Mouse (Mus musculus): ENCODE measurements around the gene Igfbp3. TPM values are rescaled to one million over a fixed set of nuclear protein-coding genes. Genes with fewer than 3 reads are reported as not detected.

Igfbp3 gene
- polyA plus RNA-seq, 1 experiment, result 55.2 TPM

GRCm38 (mm10) chr11:7214342-7214660 lies 578 bp upstream of the Igfbp3 start:
- Histone ChIP-seq H3K4me3 (replicated peaks; ENCODE audit: extremely low read depth, low read depth, low read length) (no peak overlapping the region), H3K4me1 (ENCODE audit: control insufficient read depth, insufficient read depth, low read length) (peaks cover 2% of the 10 kb centered on the region; the same call in 1 of the 2 replicates)
- no peak for DNase-seq
- under 1% methylated on average over 12 of the region's 12 CpGs for WGBS
- TF ChIP-seq POLR2A (IDR thresholded peaks at IDR 0.05; ENCODE audit: borderline replicate concordance, extremely low read depth, low read depth, low read length) (no peak), CTCF (IDR thresholded peaks at IDR 0.05; ENCODE audit: insufficient read depth, low read length) (no peak)

GRCm38 (mm10) chr11:7213161-7213500 lies 592 bp downstream of the Igfbp3 start:
- WGBS, result 2% methylated on average over 19 of the region's 19 CpGs
- DNase-seq, result no peak
- TF ChIP-seq CTCF (IDR thresholded peaks at IDR 0.05; ENCODE audit: insufficient read depth, low read length) (no peak), POLR2A (IDR thresholded peaks at IDR 0.05; ENCODE audit: borderline replicate concordance, extremely low read depth, low read depth, low read length) (no peak)

GRCm38 (mm10) chr11:7212126-7212798 lies 1.5 kb downstream of the Igfbp3 start:
- H3K4me3 ChIP-seq (replicated peaks; ENCODE audit: extremely low read depth, low read depth, low read length), result peak overlapping the region; percentile 16
- no peak for TF ChIP-seq CTCF (IDR thresholded peaks at IDR 0.05; ENCODE audit: insufficient read depth, low read length)
- TF ChIP-seq POLR2A (IDR thresholded peaks at IDR 0.05; ENCODE audit: borderline replicate concordance, extremely low read depth, low read depth, low read length), result no peak
- peaks cover 2% of the 10 kb centered on the region; the same call in 1 of the 2 replicates for H3K4me1 ChIP-seq (ENCODE audit: control insufficient read depth, insufficient read depth, low read length)
- WGBS, result 29% methylated on average over 17 of the region's 17 CpGs
- DNase-seq, result no peak

More at GRCm38 (mm10) chr11:7213161-7213500, 592 bp downstream of the Igfbp3 start:
- peaks cover 2% of the 10 kb centered on the region; the same call in 1 of the 2 replicates for H3K4me1 ChIP-seq (ENCODE audit: control insufficient read depth, insufficient read depth, low read length)
- peak overlapping the region; percentile 31 for H3K4me3 ChIP-seq (replicated peaks; ENCODE audit: extremely low read depth, low read depth, low read length)

- Histone ChIP-seq H3K4me3 (replicated peaks; ENCODE audit: extremely low read depth, low read depth, low read length) (no peak overlapping the region), H3K4me1 (ENCODE audit: control insufficient read depth, insufficient read depth, low read length) (peaks cover 2% of the 10 kb centered on the region; the same call in 1 of the 2 replicates)
- no peak for DNase-seq
- no peak for TF ChIP-seq POLR2A (IDR thresholded peaks at IDR 0.05; ENCODE audit: borderline replicate concordance, extremely low read depth, low read depth, low read length)
- no peak for TF ChIP-seq CTCF (IDR thresholded peaks at IDR 0.05; ENCODE audit: insufficient read depth, low read length)
- 10% methylated on average over 9 of the region's 9 CpGs for WGBS
Measured at GRCm38 (mm10) chr11:7211211-7211610, 2.5 kb downstream of the Igfbp3 start.

- Histone ChIP-seq H3K4me1 (ENCODE audit: control insufficient read depth, insufficient read depth, low read length) (peaks cover 2% of the 10 kb centered on the region; the same call in 1 of the 2 replicates), H3K4me3 (replicated peaks; ENCODE audit: extremely low read depth, low read depth, low read length) (no peak overlapping the region)
- TF ChIP-seq POLR2A (IDR thresholded peaks at IDR 0.05; ENCODE audit: borderline replicate concordance, extremely low read depth, low read depth, low read length) (no peak), CTCF (IDR thresholded peaks at IDR 0.05; ENCODE audit: insufficient read depth, low read length) (peak; percentile 93)
- peak; percentile 63 for DNase-seq
- 16% methylated on average over 6 of the region's 6 CpGs for WGBS
Measured at GRCm38 (mm10) chr11:7210343-7210742, 3.4 kb downstream of the Igfbp3 start.

GRCm38 (mm10) chr11:7203846-7204245 lies 9.9 kb downstream of the Igfbp3 start:
- DNase-seq, result no peak
- no peak overlapping the region for H3K4me3 ChIP-seq (replicated peaks; ENCODE audit: extremely low read depth, low read depth, low read length)
- TF ChIP-seq POLR2A (IDR thresholded peaks at IDR 0.05; ENCODE audit: borderline replicate concordance, extremely low read depth, low read depth, low read length), result no peak
- no peak for TF ChIP-seq CTCF (IDR thresholded peaks at IDR 0.05; ENCODE audit: insufficient read depth, low read length)
- WGBS, result 89% methylated on average over 9 of the region's 9 CpGs
- no peaks in the 10 kb centered on the region for H3K4me1 ChIP-seq (ENCODE audit: control insufficient read depth, insufficient read depth, low read length)

- TF ChIP-seq POLR2A (IDR thresholded peaks at IDR 0.05; ENCODE audit: borderline replicate concordance, extremely low read depth, low read depth, low read length), result no peak
- no peak for TF ChIP-seq CTCF (IDR thresholded peaks at IDR 0.05; ENCODE audit: insufficient read depth, low read length)
- no peaks in the 10 kb centered on the region for H3K4me1 ChIP-seq (ENCODE audit: control insufficient read depth, insufficient read depth, low read length)
- DNase-seq, result no peak
- no peak overlapping the region for H3K4me3 ChIP-seq (replicated peaks; ENCODE audit: extremely low read depth, low read depth, low read length)
- 64% methylated on average over 7 of the region's 7 CpGs for WGBS
Measured at GRCm38 (mm10) chr11:7202206-7202605, 11.5 kb downstream of the Igfbp3 start.

GRCm38 (mm10) chr11:7200393-7200783 lies 13.3 kb downstream of the Igfbp3 start:
- TF ChIP-seq CTCF (IDR thresholded peaks at IDR 0.05; ENCODE audit: insufficient read depth, low read length) (no peak), POLR2A (IDR thresholded peaks at IDR 0.05; ENCODE audit: borderline replicate concordance, extremely low read depth, low read depth, low read length) (no peak)
- H3K4me1 ChIP-seq (ENCODE audit: control insufficient read depth, insufficient read depth, low read length), result no peaks in the 10 kb centered on the region
- no peak overlapping the region for H3K4me3 ChIP-seq (replicated peaks; ENCODE audit: extremely low read depth, low read depth, low read length)
- WGBS, result 69% methylated on average over 9 of the region's 9 CpGs
- no peak for DNase-seq

GRCm38 (mm10) chr11:7199736-7200392 lies 13.9 kb downstream of the Igfbp3 start:
- peak; percentile 24 for DNase-seq
- H3K4me3 ChIP-seq (replicated peaks; ENCODE audit: extremely low read depth, low read depth, low read length), result no peak overlapping the region
- WGBS, result 45% methylated on average over 14 of the region's 14 CpGs
- no peak for TF ChIP-seq POLR2A (IDR thresholded peaks at IDR 0.05; ENCODE audit: borderline replicate concordance, extremely low read depth, low read depth, low read length)
- TF ChIP-seq CTCF (IDR thresholded peaks at IDR 0.05; ENCODE audit: insufficient read depth, low read length), result no peak
- H3K4me1 ChIP-seq (ENCODE audit: control insufficient read depth, insufficient read depth, low read length), result no peaks in the 10 kb centered on the region
